Mouse (Mus musculus) mouse embryonic stem cell (cell line): ENCODE measurements around the gene Sgta.

Experiments used
- in situ Hi-C, 2 experiments: fragments of 300-500 bp; cut with MboI; formaldehyde crosslinking; loops; 1 replicate in 1 of 2; 3 replicates in 1 of 2; pipeline ENCODE4 v1.14.3; 2019 to 2020; ENCODE audit warnings: low sequenced_read_pairs in 2 of 2, low pct_unique_long_range_greater_than_20kb in 1 of 2, mixed read lengths in 1 of 2; ENCODE audit not compliant: unreplicated experiment in 1 of 2

Gene Sgta

GRCm38 (mm10) chr10:80999362-81000196 is 60.4 kb downstream of the Sgta start:
- in situ Hi-C loops: loop anchor here (5.0 to 10.0 kb wide), 5 partner anchors 75 to 255 kb away; partner anchors contain the start of genes Ap3d1 (in 1 of the 2), Oaz1 (in 1 of the 2) and Thop1 (in 1 of the 2)

GRCm38 (mm10) chr10:80998778-80999177 is 61.2 kb downstream of the Sgta start:
- in situ Hi-C loops: loop anchor here (5.0 to 10.0 kb wide), 4 partner anchors 116 to 254 kb away; partner anchors contain the start of genes Ap3d1 (in 1 of the 2) and Oaz1 (in 1 of the 2)

GRCm38 (mm10) chr10:80998021-80998420 is 62.0 kb downstream of the Sgta start:
- in situ Hi-C loops: loop anchor here (5.0 to 10.0 kb wide), 4 partner anchors 116 to 253 kb away; partner anchors contain the start of genes Ap3d1 (in 1 of the 2) and Oaz1 (in 1 of the 2)

GRCm38 (mm10) chr10:80997332-80997731 is 62.6 kb downstream of the Sgta start:
- in situ Hi-C loops: loop anchor here (5.0 to 10.0 kb wide), 4 partner anchors 115 to 253 kb away; partner anchors contain the start of genes Ap3d1 (in 1 of the 2) and Oaz1 (in 1 of the 2)

- in situ Hi-C loops: loop anchor here (5.0 to 10.0 kb wide), 4 partner anchors 114 to 252 kb away; partner anchors contain the start of genes Ap3d1 (in 1 of the 2) and Oaz1 (in 1 of the 2)
Observed at GRCm38 (mm10) chr10:80996501-80996900, 63.5 kb downstream of the Sgta start.

- in situ Hi-C loops: loop anchor here (5.0 to 10.0 kb wide), 4 partner anchors 113 to 250 kb away; partner anchors contain the start of genes Ap3d1 (in 1 of the 2) and Oaz1 (in 1 of the 2)
Observed at GRCm38 (mm10) chr10:80995091-80995632, 64.8 kb downstream of the Sgta start.

- in situ Hi-C loops: loop anchor here (5.0 to 10.0 kb wide), 6 partner anchors 67 to 250 kb away; partner anchors contain the start of genes Ap3d1 (in 1 of the 2) and Oaz1 (in 1 of the 2)
Observed at GRCm38 (mm10) chr10:80994621-80995020, 65.4 kb downstream of the Sgta start.
